Mouse (Mus musculus) layer of hippocampus, adult 8-10 months (tissue): ENCODE measurements around the gene Elmo2. TPM values are rescaled to one million over a fixed set of nuclear protein-coding genes. Genes with fewer than 3 reads are reported as not detected.

Experiments used
- DNase-seq, 2 experiments: peaks; one replicate each; pipeline ENCODE4 v3.0.0; 2022; ENCODE audit warnings: low spot score in 2 of 2
- total RNA-seq, 4 experiments: library from RNA; stranded (reverse); gene quantifications; 2 replicates each; pipeline ENCODE4 v1.2.4; 2022

Gene Elmo2
- total RNA-seq, 4 experiments from 2014 or later: 154 to 173 (median 161) TPM

- DNase-seq: no peak
Observed at GRCm38 (mm10) chr2:165323928-165324327, 2.4 kb downstream of the Elmo2 start.

GRCm38 (mm10) chr2:165323484-165323883 is 2.8 kb downstream of the Elmo2 start:
- peak in 1 of 2 experiments; percentile 61 for DNase-seq

DNA sequence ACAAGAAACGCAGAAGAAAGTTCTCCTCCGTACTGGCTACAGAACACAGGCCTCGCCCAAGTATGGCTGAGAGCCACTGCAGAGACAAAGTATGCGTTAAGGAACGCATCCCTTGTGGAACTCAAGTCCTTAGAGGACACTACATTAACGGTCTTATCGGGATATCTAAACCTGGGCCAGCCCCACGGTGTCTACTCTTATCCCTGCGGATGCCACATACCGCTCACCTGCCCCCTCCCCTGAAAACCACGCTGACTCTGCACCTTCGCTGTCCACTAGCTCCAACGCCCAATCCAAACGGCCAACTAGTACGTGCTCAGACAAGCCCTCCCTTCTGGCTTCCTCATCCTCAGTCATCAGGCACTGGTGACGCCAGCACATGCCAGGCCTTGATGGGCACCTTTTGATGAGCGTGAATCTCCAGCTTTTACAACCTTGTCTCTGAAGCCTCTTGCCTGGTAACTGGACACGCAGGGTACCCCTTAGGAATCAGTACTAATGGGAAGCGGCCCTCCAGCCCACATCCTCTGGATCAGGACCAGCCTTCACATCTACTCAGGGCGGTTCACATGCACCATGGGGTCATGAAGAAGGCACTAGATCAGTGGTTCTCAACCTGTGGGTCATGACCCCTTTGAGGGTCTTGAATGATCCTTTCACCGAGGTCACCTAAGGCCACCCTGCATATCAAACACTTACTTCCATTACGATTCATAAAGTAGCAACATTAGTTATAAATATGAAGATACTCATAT is 4.1 kb downstream of the Elmo2 start:
- DNase-seq: no peak

- DNase-seq: no peak
Observed at GRCm38 (mm10) chr2:165321381-165321888, 4.8 kb downstream of the Elmo2 start.

DNA sequence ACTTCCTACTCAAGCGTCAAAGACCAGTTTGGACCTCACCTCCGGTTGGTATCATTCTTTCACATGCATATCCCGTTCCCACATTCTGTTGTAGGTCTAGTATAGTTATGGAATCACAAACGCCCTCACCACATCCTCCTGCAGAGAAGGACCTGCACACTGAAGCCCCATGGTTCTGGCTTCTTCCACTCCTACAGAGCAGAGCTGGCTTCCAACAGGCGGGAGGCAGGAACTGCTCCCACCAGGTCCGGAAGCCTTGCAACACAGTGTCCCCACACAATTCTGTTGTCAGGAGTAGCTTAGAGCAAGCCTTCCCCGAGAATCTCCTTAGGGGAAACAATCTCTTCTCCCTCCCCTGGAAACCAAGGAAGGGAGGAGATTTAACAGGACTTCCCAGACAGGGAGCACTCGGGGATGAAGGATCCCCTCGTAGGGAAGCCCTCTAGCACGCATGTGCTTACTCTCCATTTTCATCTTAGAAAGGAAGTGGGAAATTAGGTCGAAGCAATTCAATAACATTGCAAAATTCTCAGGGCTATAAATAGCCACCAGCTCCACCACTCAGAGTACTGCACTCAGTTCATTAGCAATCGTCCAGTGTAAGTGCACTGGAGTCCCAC is 5.6 kb downstream of the Elmo2 start:
- no peak for DNase-seq

GRCm38 (mm10) chr2:165319503-165319902 is 6.8 kb downstream of the Elmo2 start:
- DNase-seq: no peak

- no peak for DNase-seq
Observed at GRCm38 (mm10) chr2:165318941-165319340, 7.3 kb downstream of the Elmo2 start.

DNA sequence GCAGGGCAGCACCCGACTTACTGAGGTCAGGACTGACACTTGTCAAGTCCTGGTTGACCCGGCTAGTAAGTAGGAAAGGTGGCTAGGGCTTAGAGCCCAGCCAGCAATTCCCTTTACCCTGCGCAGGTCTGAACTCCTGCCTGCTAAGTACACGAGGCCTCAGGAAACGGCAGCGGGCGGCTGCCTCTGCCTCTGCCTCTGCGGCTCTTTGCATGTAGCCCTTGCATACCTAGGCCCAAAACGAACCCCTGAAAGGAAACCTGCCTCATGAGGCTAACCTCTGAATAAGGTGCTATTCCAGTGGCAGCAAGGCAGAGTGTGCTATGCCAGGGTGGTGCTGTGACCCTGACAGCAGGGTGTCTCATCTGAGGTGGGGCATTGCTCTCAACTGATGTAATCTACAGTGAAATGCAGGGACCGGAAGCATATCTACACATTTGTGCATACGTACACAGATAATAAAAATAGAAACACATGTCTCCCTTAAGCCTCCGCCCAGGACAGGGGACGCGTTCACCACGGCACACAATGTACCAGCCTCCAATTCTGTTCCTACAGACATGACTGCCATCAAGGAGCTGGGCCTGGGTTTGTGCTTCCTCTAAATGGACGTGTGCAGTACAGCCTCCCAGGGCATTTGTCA is 8.5 kb downstream of the Elmo2 start:
- no peak for DNase-seq

DNA sequence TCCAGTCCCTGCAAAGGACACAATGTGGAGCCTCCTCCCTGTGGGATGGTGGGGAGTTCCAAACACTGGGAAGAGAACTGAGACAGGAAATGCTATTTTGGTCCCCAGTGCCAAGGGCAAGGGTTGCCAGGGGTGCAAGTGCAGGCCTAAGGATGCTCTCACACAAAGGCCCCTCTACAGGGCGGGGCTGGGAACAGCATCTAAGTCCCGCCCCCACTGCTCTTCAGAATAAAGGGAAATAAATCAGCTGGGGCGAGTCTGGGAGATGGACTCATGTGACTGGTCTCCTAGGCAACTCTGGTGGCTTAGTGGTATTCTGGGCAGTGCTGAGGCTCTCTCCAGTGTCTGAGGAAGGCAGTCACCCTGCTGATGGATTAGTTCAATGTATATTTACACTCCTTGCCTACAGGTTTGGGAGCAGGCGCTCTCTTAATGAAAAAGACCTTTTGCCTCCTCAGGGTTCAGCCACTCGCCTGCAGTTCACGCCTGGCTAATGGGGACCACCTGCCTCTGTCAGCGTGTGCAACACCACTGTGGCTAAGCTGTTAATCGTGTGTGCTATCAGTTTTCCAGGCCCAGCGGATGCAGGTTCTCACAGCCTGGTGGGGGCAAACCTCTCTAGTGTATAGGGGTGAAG is 9.3 kb downstream of the Elmo2 start:
- DNase-seq: peak; percentile 63 to 74

GRCm38 (mm10) chr2:165316204-165316603 is 10.1 kb downstream of the Elmo2 start:
- DNase-seq: no peak

DNA sequence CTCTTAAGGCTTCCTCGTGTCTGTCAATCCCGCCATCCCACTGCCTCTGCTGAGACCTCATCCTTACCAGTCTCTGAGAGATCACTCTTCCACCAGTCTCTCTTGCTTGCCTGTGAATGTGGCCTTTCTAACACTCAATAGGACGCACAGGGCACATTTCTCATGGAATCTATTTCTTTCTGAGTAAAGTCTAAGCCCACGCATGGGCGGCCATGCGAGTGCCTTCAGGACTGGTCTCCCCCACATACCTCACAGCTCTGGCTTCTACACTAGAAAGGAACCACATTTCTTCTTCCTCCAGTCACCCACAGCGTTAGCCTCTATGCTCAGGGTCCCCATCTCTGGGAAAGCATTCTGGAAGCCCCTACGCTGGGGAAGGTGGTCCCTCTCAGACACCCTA is 12.1 kb downstream of the Elmo2 start:
- DNase-seq: no peak

DNA sequence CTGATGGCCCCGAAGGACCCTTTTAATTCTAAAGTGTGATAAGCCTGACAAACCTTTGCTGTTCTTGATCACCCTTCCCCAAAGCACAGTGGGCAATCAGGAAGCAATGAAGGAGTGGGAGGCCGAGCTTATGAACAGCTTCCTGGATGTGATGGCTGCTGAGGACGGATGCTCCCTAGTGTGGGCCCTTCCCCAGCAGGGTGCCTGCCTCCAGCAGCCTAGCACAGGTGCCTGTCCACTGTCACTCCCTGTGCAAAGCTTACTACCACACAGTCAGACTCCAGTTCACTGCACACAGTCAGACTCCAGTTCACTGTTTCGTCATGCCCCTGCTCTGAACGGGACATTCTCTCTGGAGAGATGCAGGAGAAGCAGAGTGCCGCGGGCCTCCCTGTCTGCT is 13.9 kb downstream of the Elmo2 start:
- DNase-seq: no peak

GRCm38 (mm10) chr2:165311577-165311976 is 14.7 kb downstream of the Elmo2 start:
- DNase-seq: no peak

GRCm38 (mm10) chr2:165310818-165311425 is 15.4 kb downstream of the Elmo2 start:
- DNase-seq: no peak

DNA sequence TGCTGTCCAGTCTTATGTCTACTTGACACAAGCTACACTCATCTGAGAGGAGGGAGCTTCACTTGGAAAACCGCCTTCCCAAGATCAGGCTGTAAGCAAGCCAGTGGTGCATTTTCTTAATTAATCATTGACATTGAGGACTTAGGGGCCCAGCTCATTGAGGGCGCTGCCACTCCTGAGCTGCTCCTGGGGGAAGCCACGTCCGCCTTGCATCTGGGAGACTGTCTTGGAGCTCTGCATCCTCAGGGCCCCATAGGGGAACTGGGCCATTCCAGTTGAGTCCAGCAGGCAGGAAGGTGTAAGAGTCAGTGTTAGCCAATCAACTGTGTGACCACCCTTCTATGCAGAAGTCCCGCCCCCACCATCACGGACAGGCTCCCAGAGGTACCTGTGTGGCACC is 18.5 kb downstream of the Elmo2 start:
- DNase-seq: no peak

GRCm38 (mm10) chr2:165305438-165305837 is 20.8 kb downstream of the Elmo2 start:
- no peak for DNase-seq

- no peak for DNase-seq
Observed at GRCm38 (mm10) chr2:165304819-165305218, 21.5 kb downstream of the Elmo2 start.

- DNase-seq: no peak
Observed at GRCm38 (mm10) chr2:165303354-165304012, 22.8 kb downstream of the Elmo2 start.

GRCm38 (mm10) chr2:165301409-165301808 is 24.9 kb downstream of the Elmo2 start:
- no peak for DNase-seq

- DNase-seq: no peak
Observed at GRCm38 (mm10) chr2:165300885-165301284, 25.4 kb downstream of the Elmo2 start.

DNA sequence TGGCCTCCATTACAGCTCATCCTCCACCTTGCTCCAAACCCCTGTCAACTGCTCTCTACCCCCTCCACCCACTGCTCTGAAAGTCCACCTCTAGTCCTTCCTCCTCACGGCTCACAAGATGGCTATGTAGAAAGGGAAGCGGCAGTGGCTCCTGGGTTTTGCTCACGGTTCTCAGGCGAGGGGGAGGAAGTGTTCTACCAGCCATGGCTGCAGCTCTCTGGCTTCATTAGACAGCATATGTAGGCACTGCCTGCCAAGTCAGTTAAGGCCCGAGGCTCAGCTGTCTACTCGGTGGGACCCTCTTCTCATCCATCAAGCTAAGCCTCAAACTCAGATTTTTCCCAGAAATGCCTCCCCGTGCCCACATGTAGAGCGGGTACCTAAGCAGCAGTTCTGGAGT is 25.9 kb downstream of the Elmo2 start:
- peak in 1 of 2 experiments; percentile 44 for DNase-seq
